Mouse (Mus musculus) C2C12 (cell line): ENCODE measurements around the gene Jag2.

Experiments
- CEBPB ChIP-seq: IDR thresholded peaks from one replicate; pipeline ENCODE4 v1.6.1; 2011; ENCODE audit warnings: low read depth, mild to moderate bottlenecking, control low read depth, moderate library complexity
- CTCF ChIP-seq: IDR thresholded peaks from one replicate; pipeline ENCODE4 v1.5.1; 2011; ENCODE audit not compliant: control insufficient read depth, insufficient read depth, insufficient read length
- FOSL1 ChIP-seq: IDR thresholded peaks from one replicate; pipeline ENCODE4 v1.8.0; 2011; ENCODE audit warnings: mild to moderate bottlenecking, low read length; ENCODE audit not compliant: poor library complexity, insufficient read depth, severe bottlenecking
- MAX ChIP-seq: IDR thresholded peaks from one replicate; pipeline ENCODE4 v1.6.1; 2011; ENCODE audit warnings: mild to moderate bottlenecking, control low read depth
- MYOD1 ChIP-seq: IDR thresholded peaks from one replicate; pipeline ENCODE4 v1.6.1; 2011; ENCODE audit warnings: low read depth; ENCODE audit not compliant: control insufficient read depth, insufficient read length
- MYOG ChIP-seq: IDR thresholded peaks from one replicate; pipeline ENCODE4 v1.6.1; 2011; ENCODE audit not compliant: control insufficient read depth, insufficient read length; ENCODE audit errors: extremely low read depth
- USF1 ChIP-seq: IDR thresholded peaks from one replicate; pipeline ENCODE4 v1.6.1; 2011; ENCODE audit warnings: low read depth, mild to moderate bottlenecking, control low read depth, moderate library complexity

DNA sequence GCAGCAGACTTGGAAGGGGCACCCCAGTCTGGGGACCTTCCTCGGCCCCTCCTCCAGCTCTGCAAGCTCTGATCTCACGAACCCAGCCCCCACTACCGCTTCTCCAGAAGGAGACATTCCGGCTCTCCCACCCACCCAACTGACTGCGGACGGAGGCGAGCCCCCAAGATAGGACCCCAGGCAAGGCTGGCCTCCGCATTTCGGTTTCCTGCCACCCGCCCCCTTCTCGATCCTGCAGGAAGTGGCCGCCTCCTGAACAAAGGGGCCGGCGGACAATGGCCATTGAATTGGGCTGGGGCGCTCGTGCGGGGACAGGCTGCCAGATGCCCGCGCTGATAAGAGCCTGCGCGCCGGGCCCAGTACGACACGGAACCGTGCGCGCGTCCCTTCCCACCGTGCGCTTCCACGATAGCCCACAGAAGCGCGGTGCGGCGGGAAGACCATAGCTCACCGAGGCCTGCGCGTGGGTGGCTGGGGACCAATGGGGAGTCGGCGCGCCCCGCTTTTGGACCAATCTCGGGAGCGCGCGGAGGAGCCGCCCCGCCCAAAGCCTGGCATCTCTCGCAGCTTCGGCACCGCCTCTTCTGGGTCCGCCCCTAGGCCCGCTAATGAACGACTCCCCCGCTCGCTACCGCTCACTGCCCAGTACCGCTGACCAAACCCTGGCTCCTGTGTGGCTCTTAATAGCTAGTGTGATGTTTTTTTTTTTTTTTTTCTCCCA lies 20.6 kb upstream of the Jag2 start:
- TF ChIP-seq CTCF, result no peak
- TF ChIP-seq MAX, result no peak
- no peak for TF ChIP-seq USF1
- TF ChIP-seq CEBPB, result no peak
- TF ChIP-seq MYOD1, result no peak
- TF ChIP-seq MYOG, result no peak
- TF ChIP-seq FOSL1, result no peak
